Mouse (Mus musculus): Measurements from ENCODE around the gene Pigk. TPM values are rescaled to one million over a fixed set of nuclear protein-coding genes. Genes with fewer than 3 reads are reported as not detected.

Pigk gene
- total RNA-seq, 2 experiments from 2014 or later = 47.8 to 63.0 TPM

- DNase-seq (ENCODE audit: low spot score in 2 of 2) = no peak
Observed at GRCm38 (mm10) chr3:152832436-152832835, 118.5 kb downstream of the Pigk start.

- DNase-seq (ENCODE audit: low spot score in 2 of 2) = no peak
Observed at GRCm38 (mm10) chr3:152837407-152837806, 123.5 kb downstream of the Pigk start.

- DNase-seq (ENCODE audit: low spot score in 2 of 2) = peak; percentile 14 to 25
Observed at GRCm38 (mm10) chr3:152837938-152838337, 124.0 kb downstream of the Pigk start.

GRCm38 (mm10) chr3:152841264-152841663 is 127.4 kb downstream of the Pigk start:
- DNase-seq (ENCODE audit: low spot score in 2 of 2) = peak in 1 of 2 experiments; percentile 40

- DNase-seq (ENCODE audit: low spot score in 2 of 2) = no peak
Observed at GRCm38 (mm10) chr3:152842648-152843047, 128.7 kb downstream of the Pigk start.

GRCm38 (mm10) chr3:152843925-152844324 is 130.0 kb downstream of the Pigk start:
- DNase-seq (ENCODE audit: low spot score in 2 of 2) = no peak

- no peak for DNase-seq (ENCODE audit: low spot score in 2 of 2)
Observed at GRCm38 (mm10) chr3:152855006-152855614, 141.2 kb downstream of the Pigk start.

- DNase-seq (ENCODE audit: low spot score in 2 of 2) = no peak
Observed at GRCm38 (mm10) chr3:152856095-152856494, 142.2 kb downstream of the Pigk start.

- no peak for DNase-seq (ENCODE audit: low spot score in 2 of 2)
Observed at GRCm38 (mm10) chr3:152861450-152861849, 147.6 kb downstream of the Pigk start.

- DNase-seq (ENCODE audit: low spot score in 2 of 2) = no peak
Observed at GRCm38 (mm10) chr3:152861978-152862377, 148.1 kb downstream of the Pigk start.

- DNase-seq (ENCODE audit: low spot score in 2 of 2) = peak in 1 of 2 experiments; percentile 16
Observed at GRCm38 (mm10) chr3:152866035-152866965, 152.4 kb downstream of the Pigk start.

GRCm38 (mm10) chr3:152867654-152868525 is 154.0 kb downstream of the Pigk start:
- DNase-seq (ENCODE audit: low spot score in 2 of 2) = peak; percentile 23 to 48

- no peak for DNase-seq (ENCODE audit: low spot score in 2 of 2)
Observed at GRCm38 (mm10) chr3:152872054-152872453, 158.2 kb downstream of the Pigk start.

GRCm38 (mm10) chr3:152872596-152872995 is 158.7 kb downstream of the Pigk start:
- no peak for DNase-seq (ENCODE audit: low spot score in 2 of 2)

GRCm38 (mm10) chr3:152874431-152875355 is 160.8 kb downstream of the Pigk start:
- peak; percentile 13 to 29 for DNase-seq (ENCODE audit: low spot score in 2 of 2)

- no peak for DNase-seq (ENCODE audit: low spot score in 2 of 2)
Observed at GRCm38 (mm10) chr3:152875723-152876290, 161.9 kb downstream of the Pigk start.

GRCm38 (mm10) chr3:152880121-152880835 is 166.4 kb downstream of the Pigk start:
- no peak for DNase-seq (ENCODE audit: low spot score in 2 of 2)

GRCm38 (mm10) chr3:152881706-152882105 is 167.8 kb downstream of the Pigk start:
- DNase-seq (ENCODE audit: low spot score in 2 of 2) = no peak

- no peak for DNase-seq (ENCODE audit: low spot score in 2 of 2)
Observed at GRCm38 (mm10) chr3:152883556-152883955, 169.7 kb downstream of the Pigk start.

Data from left cerebral cortex, adult 18-20 months (tissue).